ENCODE assay signal across 9 mouse cellular contexts in genomic region chr13:93674131-93674561, GRCm38 (mm10). TPM values are rescaled to one million over a fixed set of nuclear protein-coding genes. Genes with fewer than 3 reads are reported as not detected.
A peak's percentile ranks its signal among the peaks of the same experiment; 100 is the strongest.
DNase-seq lines count a peak whose midpoint lies in the region; ATAC-seq and TF ChIP-seq lines count a peak whose summit lies in the region.
"Had no signal": no experiment of that assay in that cellular context is flagged by ENCODE, and none has a peak within 500 bp of the region (broad histone marks: within the 10 kb centered on the region; RNA-seq: fewer than 3 reads in every experiment).

Gene Bhmt2 (minus strand): TSS chr13:93674302.
Gene Dmgdh (plus strand): TSS chr13:93674433.

- 7% methylated on average over 30 of the region's 31 CpGs for WGBS in forebrain, embryonic 12.5 days
- 10% methylated on average over 27 of the region's 31 CpGs for WGBS in forebrain, embryonic 14.5 days
- 6% methylated on average over 20 of the region's 31 CpGs for WGBS in hindbrain, embryonic 11.5 days
- WGBS in thymus, adult 2 months, result 43% methylated on average over 28 of the region's 31 CpGs

- TF ChIP-seq CTCF in thymus, adult 2 months (IDR thresholded peaks at IDR 0.05; ENCODE audit: borderline replicate concordance, control insufficient read depth, extremely low read depth, insufficient read depth, low read length, poor library complexity), result no peak

- 0 out of 2 replicates have a peak within 1 kb of the TSS, but pooled peaks have one; percentile 16 for H3K4me3 ChIP-seq in forebrain, embryonic 12.5 days (replicated peaks)
- no peak within 1 kb of the TSS for H3K4me3 ChIP-seq in forebrain, embryonic 14.5 days (ENCODE audit: low read depth, low read length)
- H3K4me3 ChIP-seq in hindbrain, embryonic 11.5 days (ENCODE audit: low read depth, low read length), result peak within 1 kb of the TSS; percentile 8; the same call in 1 of the 2 replicates
- no peak within 1 kb of the TSS for H3K4me3 ChIP-seq in thymus, adult 2 months (ENCODE audit: control insufficient read depth, insufficient read depth, low read length)

- ATAC-seq in forebrain, embryonic 12.5 days (ENCODE audit: low FRiP score), result no peak
- no peak for ATAC-seq in forebrain, embryonic 14.5 days
- no peak for ATAC-seq in hindbrain, embryonic 11.5 days (ENCODE audit: low FRiP score)
- ATAC-seq in granulocyte monocyte progenitor cell, adult 5-6 weeks (replicated peaks; ENCODE audit: poor library complexity, severe bottlenecking), result no peak

- H3K4me1 ChIP-seq in forebrain, embryonic 12.5 days, result no peaks in the 10 kb centered on the region
- no peaks in the 10 kb centered on the region for H3K4me1 ChIP-seq in forebrain, embryonic 14.5 days (ENCODE audit: control insufficient read depth, insufficient read depth, low read length)
- H3K4me1 ChIP-seq in hindbrain, embryonic 11.5 days (replicated peaks; ENCODE audit: control insufficient read depth, insufficient read depth, low read length), result 0 out of 2 replicates have a peak, but pooled peaks cover 3% of the 10 kb centered on the region
- H3K4me1 ChIP-seq in thymus, adult 2 months (replicated peaks; ENCODE audit: control insufficient read depth, insufficient read depth, low read length), result no peaks in the 10 kb centered on the region

- no peaks in the 10 kb centered on the region for H3K36me3 ChIP-seq in forebrain, embryonic 12.5 days (replicated peaks)
- no peaks in the 10 kb centered on the region for H3K36me3 ChIP-seq in forebrain, embryonic 14.5 days (ENCODE audit: control insufficient read depth, insufficient read depth, low read length)
- no peaks in the 10 kb centered on the region for H3K36me3 ChIP-seq in hindbrain, embryonic 11.5 days (ENCODE audit: control insufficient read depth, insufficient read depth, low read length)
- H3K36me3 ChIP-seq in thymus, adult 2 months (ENCODE audit: control insufficient read depth, insufficient read depth, low read length), result no peaks in the 10 kb centered on the region

- H3K9ac ChIP-seq in forebrain, embryonic 12.5 days, result no peak within 1 kb of the TSS
- H3K9ac ChIP-seq in forebrain, embryonic 14.5 days (ENCODE audit: low read length), result no peak within 1 kb of the TSS
- H3K9ac ChIP-seq in hindbrain, embryonic 11.5 days (ENCODE audit: low read depth, low read length), result no peak within 1 kb of the TSS

- peak within 1 kb of the TSS; percentile 36 for H3K4me2 ChIP-seq in forebrain, embryonic 12.5 days
- H3K4me2 ChIP-seq in forebrain, embryonic 14.5 days (ENCODE audit: low read length), result no peak within 1 kb of the TSS
- 0 out of 2 replicates have a peak within 1 kb of the TSS, but pooled peaks have one; percentile 5 for H3K4me2 ChIP-seq in hindbrain, embryonic 11.5 days (replicated peaks; ENCODE audit: low read depth, low read length)

- no peak for DNase-seq in forebrain, embryonic 14.5 days (ENCODE audit: low spot score)
- no peak for DNase-seq in hindbrain, embryonic 11.5 days (ENCODE audit: low spot score)
- peak; percentile 17 to 52 for DNase-seq in kidney, postnatal 4 days
- DNase-seq in neural tube, embryonic 10.5 days (ENCODE audit: extremely low spot score, low spot score), result peak; percentile 25
- no peak for DNase-seq in thymus, adult 2 months
- no peak for DNase-seq in gastrocnemius, adult 8-10 months (ENCODE audit: low spot score in 2 of 2)

- H3K27ac ChIP-seq in forebrain, embryonic 12.5 days, result no peak within 1 kb of the TSS
- H3K27ac ChIP-seq in forebrain, embryonic 14.5 days (ENCODE audit: low read depth, low read length), result no peak within 1 kb of the TSS
- no peak within 1 kb of the TSS for H3K27ac ChIP-seq in hindbrain, embryonic 11.5 days (ENCODE audit: low read depth, low read length)
- H3K27ac ChIP-seq in thymus, adult 2 months (ENCODE audit: control insufficient read depth, insufficient read depth, low read length), result no peak within 1 kb of the TSS

- H3K27me3 ChIP-seq in forebrain, embryonic 12.5 days, result peaks cover 14% of the 10 kb centered on the region
- 0 out of 2 replicates have a peak, but pooled peaks cover 9% of the 10 kb centered on the region for H3K27me3 ChIP-seq in forebrain, embryonic 14.5 days (replicated peaks; ENCODE audit: control insufficient read depth, insufficient read depth, low read length)
- H3K27me3 ChIP-seq in hindbrain, embryonic 11.5 days (ENCODE audit: control insufficient read depth, insufficient read depth, low read length), result peaks cover 10% of the 10 kb centered on the region
- H3K27me3 ChIP-seq in thymus, adult 2 months (ENCODE audit: control insufficient read depth, insufficient read depth, low read length), result no peaks in the 10 kb centered on the region
- H3K27me3 ChIP-seq: CH12.LX had no signal

- H3K9me3 ChIP-seq in forebrain, embryonic 12.5 days, result no peaks in the 10 kb centered on the region
- no peaks in the 10 kb centered on the region for H3K9me3 ChIP-seq in forebrain, embryonic 14.5 days (replicated peaks; ENCODE audit: control insufficient read depth, low read length)
- no peaks in the 10 kb centered on the region for H3K9me3 ChIP-seq in hindbrain, embryonic 11.5 days (ENCODE audit: control insufficient read depth, low read length)

- TF ChIP-seq POLR2A in thymus, adult 2 months (IDR thresholded peaks at IDR 0.05; ENCODE audit: control insufficient read depth, extremely low read depth, insufficient read depth, low read length, poor library complexity), result no peak

RNA-seq across cellular contexts. Expression of gene Bhmt2, which starts in this region (rescaled TPM):
- polyA plus RNA-seq in forebrain, embryonic 12.5 days (2016; fragmentation: Nextera tagmentation; extraction: Ambion mirVana), result not detected in 2 replicates
- polyA plus RNA-seq in forebrain, embryonic 14.5 days (2014; fragmentation: Nextera tagmentation; extraction: Ambion mirVana), result not detected in 2 replicates
- 0.11 TPM in 1 of 2 replicates, not detected in the other for polyA plus RNA-seq in hindbrain, embryonic 11.5 days (2014; fragmentation: Nextera tagmentation; extraction: Ambion mirVana)
- polyA plus RNA-seq in thymus, adult 2 months (2012; rRNA removed), result 0.27 TPM in 1 of 2 replicates, not detected in the other
- not detected in 2 replicates for total RNA-seq in granulocyte monocyte progenitor cell, adult 5-6 weeks (2014; fragmentation: Nextera tagmentation)
- not detected in 2 replicates for total RNA-seq in granulocyte monocyte progenitor cell, adult 5-6 weeks (2017)
- total RNA-seq in gastrocnemius, adult 8-10 months (2022), result not detected
- total RNA-seq: CH12.LX had no signal

RNA-seq across cellular contexts. Expression of gene Dmgdh, which starts in this region (rescaled TPM):
- polyA plus RNA-seq in forebrain, embryonic 12.5 days (2016; fragmentation: Nextera tagmentation; extraction: Ambion mirVana), result 0.08 TPM in 1 of 2 replicates, not detected in the other
- 0.10 TPM in 1 of 2 replicates, not detected in the other for polyA plus RNA-seq in forebrain, embryonic 14.5 days (2014; fragmentation: Nextera tagmentation; extraction: Ambion mirVana)
- polyA plus RNA-seq in hindbrain, embryonic 11.5 days (2014; fragmentation: Nextera tagmentation; extraction: Ambion mirVana), result 0.17 and 0.24 TPM in 2 replicates
- polyA plus RNA-seq in thymus, adult 2 months (2012; rRNA removed), result 0.04 and 0.23 TPM in 2 replicates
- not detected in 2 replicates for total RNA-seq in granulocyte monocyte progenitor cell, adult 5-6 weeks (2014; fragmentation: Nextera tagmentation)
- not detected in 2 replicates for total RNA-seq in granulocyte monocyte progenitor cell, adult 5-6 weeks (2017)
- under 1 TPM in 1 of 4 experiments, not detected in 3; 0.13 TPM for total RNA-seq in gastrocnemius, adult 8-10 months (2022)

Comparison
In these comparisons a context has a peak if more than half of its experiments do, and no peak if none do; other contexts are left out.
1. H3K4me3 ChIP-seq: peak in forebrain, embryonic 12.5 days (single experiment) and hindbrain, embryonic 11.5 days (single experiment); none in forebrain, embryonic 14.5 days (single experiment) and thymus, adult 2 months (single experiment).
2. DNase-seq: peak in kidney, postnatal 4 days (2 of 2) and neural tube, embryonic 10.5 days (single experiment); none in forebrain, embryonic 14.5 days (single experiment), hindbrain, embryonic 11.5 days (single experiment), thymus, adult 2 months (single experiment) and gastrocnemius, adult 8-10 months (0 of 2).